Mouse (Mus musculus) lung, adult 10 weeks (tissue): Measurements from ENCODE around the gene Nptx1. TPM values are rescaled to one million over a fixed set of nuclear protein-coding genes. Genes with fewer than 3 reads are reported as not detected.

Experiments
- polyA plus RNA-seq: library from polyadenylated mRNA; stranded (reverse); fragments of 350-450 nt; fragmentation: Illumina TruSeq; extraction: RNeasy Lipid Tissue Mini Kit (QIAGEN cat#74804); gene quantifications from one replicate; pipeline ENCODE4 v1.2.3, GENCODE M21; 2014; ENCODE audit warnings: low read depth, low replicate concordance; ENCODE audit not compliant: insufficient read depth

Gene Nptx1
- 3.2 TPM for polyA plus RNA-seq

DNA sequence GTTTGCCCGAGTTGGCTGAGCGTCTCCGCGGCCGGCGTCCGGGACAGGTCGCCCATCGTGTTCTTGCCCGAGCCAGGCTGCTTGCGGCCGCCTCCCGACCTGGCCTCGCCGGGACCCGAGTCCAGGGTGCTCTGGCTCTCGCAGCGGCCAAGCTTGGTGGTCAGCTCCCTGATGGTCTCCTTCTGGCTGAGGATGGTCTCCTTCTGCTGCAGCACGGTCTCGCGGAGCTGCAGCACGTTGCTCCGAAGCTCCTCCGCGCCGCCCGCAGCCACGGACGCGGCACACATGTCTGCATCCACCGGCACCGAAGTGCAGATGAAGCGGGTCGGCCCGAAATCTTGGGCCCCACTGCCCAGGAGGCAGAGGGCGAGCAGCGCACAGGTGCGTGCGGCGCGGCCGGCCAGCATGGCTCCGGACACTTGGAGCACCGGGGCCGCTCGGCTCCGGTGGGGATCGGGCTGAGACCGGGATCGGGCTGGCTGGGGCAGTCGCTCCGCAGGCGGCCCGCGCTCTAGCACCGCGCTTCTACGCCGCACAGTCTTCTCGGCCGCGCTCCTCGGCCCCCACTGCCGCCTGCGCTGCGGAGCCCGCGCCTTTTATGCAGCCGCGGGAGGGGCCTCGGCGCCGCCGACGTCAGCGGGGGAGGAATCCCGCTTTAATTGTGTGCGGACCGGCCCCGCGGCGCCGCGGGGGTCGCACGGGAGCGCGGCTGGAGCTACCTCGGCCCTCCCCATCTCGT, at the start of gene Nptx1:
Gene Nptx1, minus strand, starts transcription at position 571 of the 739 bp plus-strand sequence.

DNA sequence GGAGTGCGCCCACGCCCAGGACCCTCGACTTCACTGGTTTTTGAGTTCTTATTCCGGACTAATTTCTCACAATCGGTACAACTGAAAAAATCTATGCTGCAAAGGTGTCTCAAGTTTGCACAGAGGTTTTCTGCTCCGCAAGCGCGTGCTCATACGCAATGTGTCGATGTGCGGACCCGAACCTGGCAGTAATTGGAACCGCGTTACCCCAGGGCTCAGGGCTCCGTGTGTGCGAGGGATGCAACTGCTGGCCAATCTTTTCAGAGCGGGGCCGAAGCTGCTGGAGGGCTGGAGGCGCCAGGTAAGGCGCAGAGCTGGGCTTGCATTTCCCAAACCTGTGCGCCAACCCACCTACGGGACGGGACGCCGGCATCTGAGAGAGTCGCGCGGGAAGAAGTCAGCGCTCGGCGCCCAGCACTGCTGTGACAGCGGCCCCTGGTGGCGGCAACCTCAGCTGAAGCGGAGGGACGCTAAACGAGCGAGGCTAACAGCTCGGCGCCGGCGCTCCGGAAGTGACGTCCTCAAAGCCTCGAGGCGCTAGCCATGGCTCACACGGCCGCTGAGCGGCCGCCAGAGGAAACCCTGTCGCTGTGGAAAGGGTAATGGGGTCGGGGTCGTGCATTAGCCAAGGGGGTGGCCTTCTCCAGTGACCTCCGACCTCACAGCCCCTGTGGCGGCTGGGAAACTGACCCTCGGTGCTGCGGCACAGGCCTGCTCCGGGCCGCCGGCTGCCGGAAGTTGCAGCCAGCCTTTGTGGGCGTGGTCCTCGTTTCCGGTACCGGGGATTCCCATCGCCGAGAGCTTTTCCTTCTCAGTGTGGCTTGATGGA, 56.5 kb downstream of the Nptx1 start, which contains the start of gene Endov:
Gene Endov, plus strand, starts transcription at position 487 of the 829 bp plus-strand sequence.

Other genes with a start within 250 kb of the Nptx1 start
- 92.2 TPM for gene Eif4a3, start 247.7 kb downstream of the Nptx1 start, polyA plus RNA-seq
- not detected for gene Card14, start 240.0 kb downstream of the Nptx1 start, polyA plus RNA-seq
- 7.4 TPM for gene Sgsh, start 192.2 kb downstream of the Nptx1 start, polyA plus RNA-seq
- 3.5 TPM for gene Slc26a11, start 192.2 kb downstream of the Nptx1 start, polyA plus RNA-seq
- 24.6 TPM for gene Rnf213, start 154.7 kb downstream of the Nptx1 start, polyA plus RNA-seq
- gene Endov, start 56.4 kb downstream of the Nptx1 start, polyA plus RNA-seq = 6.7 TPM
- gene Rptor, start 55.2 kb upstream of the Nptx1 start, polyA plus RNA-seq = 5.8 TPM